Mouse (Mus musculus) skeletal muscle tissue, adult 2 months (tissue): ENCODE measurements at regions not wholly inside any gene's neighbourhood (a gene's known extent, or its start where the extent isn't known, plus 50 kb on each side); places are given as distances from the start of the nearest gene placed in this dataset.

Experiments used
- DNase-seq: peaks from one replicate; pipeline ENCODE4 v3.0.0-alpha.2; 2012; ENCODE audit warnings: low read depth, low spot score

DNA sequence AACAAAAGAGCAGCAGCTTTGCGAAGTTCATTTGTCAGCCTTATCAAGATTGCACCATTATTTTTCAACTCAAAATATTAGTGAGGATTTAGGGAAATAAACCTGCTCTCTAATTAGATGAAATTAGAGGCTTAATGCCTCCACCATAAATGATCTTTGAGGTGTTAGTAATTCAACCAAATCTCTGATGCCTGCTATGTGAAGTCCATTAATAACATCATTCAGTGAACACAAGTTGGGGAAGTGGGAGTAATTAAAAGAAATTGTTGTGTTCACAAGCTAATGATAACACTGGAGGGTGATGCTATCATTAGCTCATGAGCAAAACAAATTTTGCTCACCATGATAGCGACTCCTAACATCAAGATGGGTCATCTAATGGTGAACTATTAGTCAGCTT, 246.0 kb downstream of the Ttc6 start:
- no peak for DNase-seq

DNA sequence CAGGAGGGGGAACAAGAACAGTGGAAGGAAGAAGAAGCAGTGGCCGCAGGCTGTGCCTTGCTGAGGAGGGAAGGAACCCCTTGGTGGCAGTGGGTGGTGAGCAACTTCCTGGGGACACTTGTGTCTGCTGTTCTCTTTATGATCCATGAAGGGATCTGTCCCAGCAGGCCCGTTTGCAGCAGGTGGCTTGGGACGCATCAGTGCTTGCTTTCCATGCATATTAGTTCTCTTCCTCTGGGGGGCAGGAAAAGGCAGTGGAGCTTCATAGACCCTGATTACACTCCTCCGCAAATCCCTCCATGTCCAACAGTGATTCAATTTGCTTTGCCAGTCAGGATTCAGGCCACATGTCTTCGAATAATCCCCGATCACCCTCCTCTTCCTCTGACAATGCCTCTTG, 259.9 kb downstream of the Ttc6 start:
- DNase-seq: no peak

DNA sequence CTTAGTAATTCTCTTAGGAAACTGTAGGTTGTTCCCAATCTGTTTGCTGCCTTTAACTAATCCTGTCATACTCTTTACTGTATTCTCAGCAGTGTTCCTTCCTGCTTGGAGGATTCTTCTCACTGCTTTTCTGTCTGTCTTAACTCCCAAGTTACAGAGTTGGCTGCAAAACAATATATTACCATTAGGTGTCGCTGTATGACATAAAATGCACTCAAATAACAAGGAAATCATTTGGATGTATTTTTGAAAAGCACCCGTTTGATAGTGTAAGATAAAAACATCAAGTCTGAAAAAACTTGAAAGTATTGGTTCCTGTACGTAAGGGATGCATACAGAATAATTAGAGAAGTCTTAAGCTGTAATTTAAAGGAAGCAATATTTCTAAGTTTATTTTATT, 261.8 kb downstream of the Ttc6 start:
- peak; percentile 25 for DNase-seq

DNA sequence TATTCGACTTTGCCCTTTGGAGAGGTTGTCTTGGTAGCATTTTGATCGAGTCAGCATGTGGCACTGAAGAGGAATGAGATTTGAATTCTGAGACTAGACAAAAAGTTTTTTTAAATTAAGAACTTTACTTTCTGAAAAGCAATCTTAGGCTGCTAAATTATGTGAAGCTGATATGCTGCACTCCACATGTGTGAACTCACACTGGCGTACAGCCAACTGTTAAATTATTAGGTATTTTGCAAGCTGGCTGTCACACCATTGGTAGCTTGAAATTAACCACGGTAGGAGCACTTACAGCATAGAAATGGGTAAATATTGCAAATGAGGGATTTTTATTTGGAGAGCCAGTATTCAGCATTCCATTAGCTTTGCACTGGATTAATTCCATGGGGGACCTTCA, 278.9 kb downstream of the Ttc6 start:
- no peak for DNase-seq

DNA sequence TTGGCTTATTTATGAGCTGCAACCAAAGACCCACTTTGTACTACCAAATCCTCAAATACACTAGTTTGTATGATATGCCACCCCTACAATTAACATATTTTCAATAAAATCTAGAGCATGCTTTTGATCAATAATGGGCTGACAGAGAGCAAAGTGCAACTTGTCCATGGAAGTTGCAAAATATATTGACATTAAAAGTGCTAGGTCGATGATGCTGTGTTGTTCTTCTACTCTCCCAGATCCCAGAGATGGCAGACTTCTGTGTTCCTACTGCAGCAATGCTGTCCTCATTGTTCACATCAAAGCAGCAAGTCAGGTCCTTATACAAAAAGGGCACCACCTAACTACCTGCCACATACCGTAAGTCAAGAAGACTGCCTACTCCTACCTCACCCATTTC, 307.1 kb downstream of the Ttc6 start:
- DNase-seq: no peak

GRCm38 (mm10) chr12:57890783-57891478, 320.6 kb upstream of the Sstr1 start:
- no peak for DNase-seq

GRCm38 (mm10) chr12:57891556-57891955, 320.0 kb upstream of the Sstr1 start:
- no peak for DNase-seq

DNA sequence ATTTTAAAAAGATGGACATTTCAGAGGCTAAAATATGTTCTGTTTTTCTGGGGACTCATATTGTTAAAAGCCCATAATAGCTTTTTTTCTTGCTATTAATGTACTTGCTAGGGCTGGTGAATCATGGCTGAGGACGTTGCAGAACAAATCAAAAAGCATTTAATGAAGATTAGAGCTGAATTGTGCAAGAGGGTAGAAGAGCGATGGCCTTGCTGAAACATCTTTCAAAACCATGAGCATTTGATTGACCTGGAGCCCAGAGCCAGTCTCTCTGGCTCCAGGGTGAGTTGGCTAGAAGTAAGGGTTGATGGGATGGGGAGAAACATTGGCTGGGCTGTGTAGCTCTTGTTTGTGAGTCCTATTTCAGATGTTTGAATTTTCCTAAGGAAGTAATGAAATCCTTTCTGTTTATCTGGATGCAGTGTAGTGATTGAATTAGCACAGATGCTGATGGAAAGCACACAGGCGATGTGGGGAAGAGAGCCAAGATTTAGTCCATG, 313.8 kb upstream of the Sstr1 start:
- DNase-seq: peak; percentile 43

DNA sequence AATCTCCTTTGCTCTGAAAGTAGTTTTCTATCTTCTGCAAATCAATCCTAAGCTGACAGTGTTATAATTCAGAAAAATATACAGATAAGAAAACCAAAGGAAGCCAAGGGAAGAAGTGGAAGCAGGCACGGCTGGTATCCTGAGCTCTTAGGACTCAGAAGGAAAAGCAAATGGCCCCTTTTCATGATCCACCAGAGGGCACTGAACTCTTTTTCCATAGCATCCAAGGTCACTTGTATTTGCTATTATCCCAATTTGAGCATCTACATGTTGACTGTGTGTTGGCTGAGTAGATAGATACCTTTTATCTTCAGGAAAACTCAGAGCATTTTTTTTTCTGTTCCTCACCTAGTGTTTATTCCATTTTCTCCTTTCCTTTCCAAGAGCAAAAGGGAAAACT, 306.9 kb upstream of the Sstr1 start:
- DNase-seq: no peak

- no peak for DNase-seq
Observed at GRCm38 (mm10) chr12:57918211-57918610, 293.4 kb upstream of the Sstr1 start.

GRCm38 (mm10) chr12:57922031-57922430, 289.5 kb upstream of the Sstr1 start:
- no peak for DNase-seq

DNA sequence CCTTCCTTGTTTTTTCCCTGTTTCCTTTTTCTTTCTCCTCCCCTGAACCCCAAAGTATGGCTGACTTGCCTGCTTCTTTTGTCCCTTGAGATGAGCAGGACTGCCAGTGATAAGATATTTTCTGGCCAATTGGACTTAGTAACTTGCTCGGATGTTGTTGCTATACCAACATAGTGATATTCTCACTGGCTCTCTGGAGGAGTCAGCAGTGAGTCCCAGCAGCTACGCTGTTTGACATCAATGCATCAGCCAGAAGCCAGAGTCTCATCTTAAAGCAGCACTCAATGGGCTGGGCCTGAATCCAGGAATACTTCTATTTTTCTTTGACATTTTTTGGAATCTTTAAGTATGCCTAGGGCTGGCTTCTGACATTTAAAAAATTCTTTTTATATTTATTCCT, 287.1 kb upstream of the Sstr1 start:
- no peak for DNase-seq

DNA sequence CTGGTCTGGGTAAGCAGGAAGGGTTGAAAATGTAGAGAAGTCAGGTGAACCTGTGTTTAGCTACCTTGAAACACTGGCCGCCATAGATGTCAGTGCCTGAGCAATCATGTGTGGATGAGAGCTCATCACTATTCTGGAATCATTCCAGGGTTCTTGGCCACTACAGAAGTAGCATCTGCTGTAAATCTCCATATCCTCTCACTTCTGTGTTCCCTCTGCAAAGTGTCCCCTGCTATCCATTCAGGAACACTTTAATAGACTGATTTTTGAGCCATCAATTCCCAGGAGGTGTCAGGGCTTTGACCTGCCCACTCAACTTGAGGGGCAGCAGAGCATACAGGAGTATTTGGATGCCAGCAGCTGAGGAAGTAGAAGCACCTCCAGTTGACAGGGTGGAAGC, 284.7 kb upstream of the Sstr1 start:
- DNase-seq: no peak

GRCm38 (mm10) chr12:57928030-57928429, 283.5 kb upstream of the Sstr1 start:
- DNase-seq: no peak

DNA sequence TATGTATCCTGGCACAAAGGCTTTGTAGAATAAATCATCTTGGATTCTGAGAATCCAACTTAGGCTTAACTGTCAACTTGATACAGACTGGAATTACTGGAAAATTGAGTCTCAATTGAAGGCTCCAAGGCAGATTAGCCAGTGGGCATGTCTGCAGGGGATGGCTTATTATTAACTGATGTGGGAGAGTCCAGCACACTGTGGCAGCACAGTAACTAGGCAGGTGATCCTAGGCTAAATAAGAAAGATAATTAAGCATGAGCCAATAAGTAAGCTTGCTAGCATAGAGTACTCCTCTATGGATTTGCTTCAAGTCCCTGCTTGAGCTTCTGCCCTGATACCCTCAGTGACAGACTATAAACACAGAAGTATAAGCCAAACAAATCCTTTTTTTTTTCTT, 279.7 kb upstream of the Sstr1 start:
- DNase-seq: no peak

- no peak for DNase-seq
Observed at GRCm38 (mm10) chr12:57949886-57950285, 261.7 kb upstream of the Sstr1 start.

GRCm38 (mm10) chr12:57958527-57958926, 253.0 kb upstream of the Sstr1 start:
- DNase-seq: no peak

DNA sequence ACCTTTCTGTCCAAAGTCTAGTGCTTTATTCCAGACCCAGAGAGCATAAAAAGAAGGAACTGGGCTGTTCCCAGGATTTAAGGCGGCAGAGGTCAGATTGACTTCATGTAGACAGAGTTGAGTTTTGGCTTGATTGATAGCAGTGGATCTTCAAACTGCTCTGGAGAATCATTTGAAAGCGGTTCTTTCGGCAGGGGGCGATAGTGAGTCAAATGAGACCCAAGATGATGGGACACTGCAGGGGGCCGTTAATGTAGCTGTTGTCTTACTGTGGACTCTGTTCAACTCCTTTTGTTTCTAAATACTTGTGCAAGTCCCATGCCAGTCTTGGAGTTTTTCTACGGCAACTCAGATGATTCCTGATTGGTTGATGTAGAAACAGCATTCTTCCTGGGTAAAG, 251.4 kb upstream of the Sstr1 start:
- DNase-seq: no peak

DNA sequence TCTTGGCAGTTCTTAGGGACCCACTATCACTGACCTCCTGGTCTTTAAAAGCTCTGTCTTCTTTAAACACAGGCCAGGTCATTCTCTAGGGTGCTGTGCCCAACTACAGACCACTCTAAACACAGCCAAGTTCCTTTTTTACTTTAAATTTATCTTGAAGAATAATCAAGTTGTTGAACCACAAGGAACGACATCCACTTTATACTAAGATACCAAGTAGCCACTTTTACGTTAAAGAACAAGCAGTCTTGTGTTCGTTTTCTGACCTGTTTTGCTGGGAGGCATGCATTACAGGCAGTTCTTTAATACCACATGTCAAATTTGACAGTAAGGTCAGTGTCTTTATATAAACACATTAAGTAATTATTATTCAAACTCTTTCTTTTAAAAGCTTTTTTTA, 242.4 kb upstream of the Sstr1 start:
- DNase-seq: no peak

DNA sequence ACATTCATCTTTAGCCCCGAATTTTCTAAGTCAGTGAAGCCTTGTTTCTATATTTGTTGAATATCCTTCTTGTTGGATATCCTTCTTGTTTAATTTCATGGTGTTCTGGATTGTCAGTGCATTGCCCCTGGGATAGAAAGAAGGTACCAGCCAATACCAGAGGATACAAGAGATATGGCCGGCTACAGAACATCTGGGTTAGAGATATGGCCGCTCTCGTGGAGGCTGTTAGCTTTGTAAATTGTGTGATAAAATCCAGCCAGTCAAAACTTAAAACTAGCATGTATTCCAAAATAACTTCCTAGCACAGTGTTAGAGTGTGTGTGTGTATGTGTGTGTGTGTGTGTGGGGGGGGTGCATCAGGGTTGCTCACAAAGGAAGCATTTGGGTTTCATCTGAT, 241.4 kb upstream of the Sstr1 start:
- no peak for DNase-seq

- no peak for DNase-seq
Observed at GRCm38 (mm10) chr12:57972484-57972883, 239.1 kb upstream of the Sstr1 start.
